Mouse (Mus musculus) lung, postnatal 0 days (tissue): ENCODE results near the gene Ccr4. TPM values are rescaled to one million over a fixed set of nuclear protein-coding genes. Genes with fewer than 3 reads are reported as not detected.
A peak's percentile ranks its signal among the peaks of the same experiment; 100 is the strongest.
"Not testable (repeated sequence)": the region's sequence is repeated elsewhere in the genome, so short reads cannot be mapped to it uniquely, and the experiment has no call there.

ENCODE experiments used
- ATAC-seq: fragments of 200-750 bp; cut with Nextera tagmentation; 2 replicates; pipeline ENCODE4 v1.8.0; 2017; ENCODE audit warnings: moderate library complexity
- DNase-seq: peaks from one replicate; pipeline ENCODE4 v3.0.0-alpha.2; 2016; ENCODE audit warnings: low spot score
- H3K27ac ChIP-seq: fragments of 300-500 bp; sonication (generic); 2 replicates; pipeline ENCODE4 v1.5.1; 2014; ENCODE audit warnings: antibody characterized with exemption, mild to moderate bottlenecking, low read length, mixed read lengths
- H3K27me3 ChIP-seq: fragments of 300-500 bp; sonication (generic); replicated peaks from 2 replicates; pipeline ENCODE4 v1.6.1; 2014; ENCODE audit warnings: low read length, mixed read lengths; ENCODE audit not compliant: insufficient read depth
- H3K36me3 ChIP-seq: fragments of 300-500 bp; sonication (generic); 2 replicates; pipeline ENCODE4 v1.6.1; 2014; ENCODE audit warnings: low read length, mixed read lengths; ENCODE audit not compliant: insufficient read depth
- H3K4me1 ChIP-seq: fragments of 300-500 bp; sonication (generic); 2 replicates; pipeline ENCODE4 v1.6.1; 2014; ENCODE audit warnings: antibody characterized with exemption, low read depth, low read length, mixed read lengths; ENCODE audit not compliant: insufficient read depth
- H3K4me2 ChIP-seq: fragments of 300-500 bp; sonication (generic); replicated peaks from 2 replicates; pipeline ENCODE4 v1.6.1; 2014; ENCODE audit warnings: low read depth, mild to moderate bottlenecking, low read length, moderate library complexity, mixed read lengths
- H3K4me3 ChIP-seq: fragments of 300-500 bp; sonication (generic); 2 replicates; pipeline ENCODE4 v1.5.1; 2014; ENCODE audit warnings: low read depth, low read length
- H3K9ac ChIP-seq: fragments of 300-500 bp; sonication (generic); replicated peaks from 2 replicates; pipeline ENCODE4 v1.6.1; 2014; ENCODE audit warnings: low read depth, mild to moderate bottlenecking
- H3K9me3 ChIP-seq: fragments of 300-500 bp; sonication (generic); 2 replicates; pipeline ENCODE4 v1.6.1; 2016; ENCODE audit warnings: low read length, mixed read lengths
- CTCF ChIP-seq: IDR thresholded peaks from 2 replicates; pipeline ENCODE4 v1.5.1; 2016; ENCODE audit warnings: antibody characterized with exemption, mild to moderate bottlenecking
- EP300 ChIP-seq: IDR thresholded peaks from 2 replicates; pipeline ENCODE4 v1.6.1; 2016; ENCODE audit warnings: antibody characterized with exemption, mild to moderate bottlenecking, control low read depth
- WGBS: fragments of 180-500 bp; shearing (Covaris S2); extraction: QIAGEN DNeasy Blood & Tissue Kit; methylation state at CpG from one replicate; pipeline ENCODE4 v1.1.7; 2014; 5-methylcytosine and 5-hydroxymethylcytosine counted together
- polyA plus RNA-seq: library from polyadenylated mRNA; unstranded; fragments of >200 nt; fragmentation: Nextera tagmentation; extraction: Ambion mirVana; gene quantifications from 2 replicates; pipeline ENCODE4 v1.2.1, GENCODE M21; 2015

Ccr4 gene
- polyA plus RNA-seq, 1 experiment from 2014 or later: not detected

- Histone ChIP-seq H3K4me2 (peak overlapping the region; percentile 42), H3K4me1 (peaks cover 8% of the 10 kb centered on the region; the same call in 1 of the 2 replicates), H3K27ac (peak overlapping the region; percentile 29), H3K9me3 (no peaks in the 10 kb centered on the region), H3K4me3 (0 out of 2 replicates have a peak overlapping the region, but pooled peaks have one; percentile 14), H3K36me3 (no peaks in the 10 kb centered on the region), H3K9ac (0 out of 2 replicates have a peak overlapping the region, but pooled peaks have one; percentile 19), H3K27me3 (no peaks in the 10 kb centered on the region)
- DNase-seq: no peak
- WGBS: 21% methylated on average over 8 of the region's 8 CpGs
- no peak for TF ChIP-seq CTCF
- TF ChIP-seq EP300: no peak
- ATAC-seq: peak; percentile 34
Measured at GRCm38 (mm10) chr9:114526581-114526980, 21.9 kb upstream of the Ccr4 start.

GRCm38 (mm10) chr9:114525891-114526290 is 21.2 kb upstream of the Ccr4 start:
- Histone ChIP-seq H3K36me3 (no peaks in the 10 kb centered on the region), H3K4me2 (no peak overlapping the region), H3K4me1 (peaks cover 8% of the 10 kb centered on the region; the same call in 1 of the 2 replicates), H3K9me3 (no peaks in the 10 kb centered on the region), H3K9ac (no peak overlapping the region), H3K4me3 (no peak overlapping the region), H3K27ac (no peak overlapping the region), H3K27me3 (no peaks in the 10 kb centered on the region)
- 15% methylated on average over 8 of the region's 8 CpGs for WGBS
- ATAC-seq: no peak
- no peak for DNase-seq
- no peak for TF ChIP-seq EP300
- no peak for TF ChIP-seq CTCF

DNA sequence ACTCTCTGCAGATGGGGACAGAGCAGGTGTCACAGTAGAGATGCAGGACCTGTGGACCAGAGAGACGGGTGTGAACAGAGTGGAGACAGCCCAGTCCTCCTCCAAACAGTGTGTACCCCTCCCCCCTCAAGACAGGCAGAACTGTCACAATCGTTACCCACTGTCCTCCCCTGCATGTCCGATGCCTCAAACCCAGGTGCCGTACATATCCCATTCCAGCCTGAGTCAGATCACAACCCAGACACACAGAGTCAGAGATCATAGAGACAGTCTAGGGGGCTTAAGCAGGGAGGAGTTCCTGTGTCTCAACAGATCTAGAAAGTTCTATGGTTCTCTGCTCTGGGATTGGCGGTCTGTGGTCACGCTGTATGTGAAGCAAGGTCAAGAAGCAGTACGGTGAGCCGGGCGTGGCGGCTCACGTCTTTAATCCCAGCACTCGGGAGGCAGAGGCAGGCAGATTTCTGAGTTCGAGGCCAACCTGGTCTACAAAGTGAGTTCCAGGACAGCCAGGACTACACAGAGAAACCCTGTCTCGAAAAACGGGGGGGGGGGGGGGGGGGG is 20.4 kb upstream of the Ccr4 start:
- Histone ChIP-seq H3K9me3 (no peaks in the 10 kb centered on the region), H3K36me3 (no peaks in the 10 kb centered on the region), H3K4me1 (peaks cover 8% of the 10 kb centered on the region; the same call in 1 of the 2 replicates), H3K4me3 (no peak overlapping the region), H3K4me2 (no peak overlapping the region), H3K9ac (no peak overlapping the region), H3K27me3 (no peaks in the 10 kb centered on the region), H3K27ac (no peak overlapping the region)
- TF ChIP-seq EP300: no peak
- TF ChIP-seq CTCF: no peak
- DNase-seq: no peak
- 91% methylated on average over 12 of the region's 15 CpGs for WGBS
- ATAC-seq: no peak

DNA sequence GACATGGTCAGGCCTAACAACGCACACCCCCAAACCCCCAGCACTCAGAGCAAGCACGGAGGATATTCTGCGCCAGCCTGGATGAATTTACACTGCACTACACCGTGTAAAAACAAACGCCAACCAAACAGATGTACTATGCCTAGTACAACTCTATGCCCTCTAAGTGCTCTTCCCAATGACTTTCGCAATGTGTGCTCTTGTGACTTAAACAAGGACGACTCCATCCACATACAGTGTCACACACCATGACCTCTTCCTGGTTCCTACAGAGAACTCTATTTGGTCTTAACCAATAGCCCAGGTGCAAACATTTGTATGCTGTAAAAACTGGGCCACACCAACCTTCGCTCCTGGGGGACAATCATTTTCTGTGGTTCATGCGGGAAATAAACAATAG is 17.8 kb upstream of the Ccr4 start:
- peak; percentile 69 for ATAC-seq

GRCm38 (mm10) chr9:114522041-114522440 is 17.3 kb upstream of the Ccr4 start:
- 53% methylated on average over 5 of the region's 5 CpGs for WGBS
- DNase-seq: no peak
- TF ChIP-seq EP300 (no peak), CTCF (peak; percentile 62)
- H3K4me1 ChIP-seq: peaks cover 7% of the 10 kb centered on the region; the same call in 1 of the 2 replicates
- H3K9ac ChIP-seq: no peak overlapping the region
- H3K4me2 ChIP-seq: no peak overlapping the region
- no peak overlapping the region for H3K27ac ChIP-seq
- no peak overlapping the region for H3K4me3 ChIP-seq
- no peak; the same call in 1 of the 2 replicates for ATAC-seq
- no peaks in the 10 kb centered on the region for H3K9me3 ChIP-seq
- H3K36me3 ChIP-seq: no peaks in the 10 kb centered on the region
- H3K27me3 ChIP-seq: no peaks in the 10 kb centered on the region

More for the DNA sequence above, 17.8 kb upstream of the Ccr4 start:
- TF ChIP-seq CTCF: no peak
- no peak for TF ChIP-seq EP300
- H3K4me1 ChIP-seq: peaks cover 8% of the 10 kb centered on the region; the same call in 1 of the 2 replicates
- H3K9ac ChIP-seq: no peak overlapping the region
- no peak overlapping the region for H3K4me3 ChIP-seq
- no peak overlapping the region for H3K27ac ChIP-seq
- no peak overlapping the region for H3K4me2 ChIP-seq
- H3K27me3 ChIP-seq: no peaks in the 10 kb centered on the region
- WGBS: 64% methylated on average over 9 of the region's 9 CpGs
- DNase-seq: peak; percentile 53
- H3K9me3 ChIP-seq: no peaks in the 10 kb centered on the region
- no peaks in the 10 kb centered on the region for H3K36me3 ChIP-seq

GRCm38 (mm10) chr9:114520529-114520928 is 15.8 kb upstream of the Ccr4 start:
- DNase-seq, H3K9ac ChIP-seq, H3K27ac ChIP-seq, H3K9me3 ChIP-seq, H3K27me3 ChIP-seq, H3K4me3 ChIP-seq, ATAC-seq, H3K4me2 ChIP-seq, H3K36me3 ChIP-seq, H3K4me1 ChIP-seq: not testable (repeated sequence)
- 50% methylated on average over 4 of the region's 4 CpGs for WGBS
